Mouse (Mus musculus): ENCODE measurements at regions not wholly inside any gene's neighbourhood (a gene's known extent, or its start where the extent isn't known, plus 50 kb on each side); places are given as distances from the start of the nearest gene placed in this dataset.

DNA sequence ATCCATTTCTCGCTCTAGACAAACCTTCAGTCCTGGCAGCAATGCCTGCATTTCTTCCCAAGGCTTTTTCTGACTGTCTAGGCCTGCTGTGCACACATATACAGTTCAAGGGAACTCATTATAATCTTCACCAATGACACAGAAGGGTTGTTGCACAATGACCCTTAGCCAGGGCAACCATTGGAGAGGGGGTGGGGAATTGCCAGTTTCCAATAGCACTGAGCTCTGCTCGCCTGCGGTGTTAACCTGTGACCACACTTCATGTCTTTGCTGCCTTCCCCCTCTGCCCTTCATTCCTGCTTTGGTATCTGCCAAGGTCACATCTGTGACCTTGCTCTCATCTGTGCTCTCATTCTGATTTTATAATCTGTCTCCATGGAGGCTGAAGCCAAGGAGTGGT lies 106.2 kb upstream of the Gadl1 start:
- TF ChIP-seq GATA1 (IDR thresholded peaks at IDR 0.05; ENCODE audit: borderline replicate concordance, low read length) (no peak), FLI1 (IDR thresholded peaks at IDR 0.05; ENCODE audit: low read length) (no peak)
